Mouse (Mus musculus) brown adipose tissue, adult 24 weeks (tissue): Measurements from ENCODE around the gene Fbxl17. TPM values are rescaled to one million over a fixed set of nuclear protein-coding genes. Genes with fewer than 3 reads are reported as not detected.

Experiments used
- H3K27ac ChIP-seq: fragments of 200-500 bp; replicated peaks from 2 replicates; pipeline ENCODE4 v1.5.1; 2012; ENCODE audit warnings: low read depth, mild to moderate bottlenecking, low read length
- H3K4me1 ChIP-seq: fragments of 200-500 bp; 2 replicates; pipeline ENCODE4 v1.6.1; 2012; ENCODE audit warnings: low read length, mixed read lengths; ENCODE audit not compliant: control insufficient read depth, insufficient read depth, insufficient read length
- H3K4me3 ChIP-seq: fragments of 200-500 bp; 2 replicates; pipeline ENCODE4 v1.5.1; 2012; ENCODE audit warnings: low read depth, mild to moderate bottlenecking, low read length, moderate library complexity; ENCODE audit not compliant: insufficient read depth
- polyA plus RNA-seq: library from polyadenylated mRNA; stranded (reverse); fragments of >200 nt; gene quantifications from 2 replicates; pipeline ENCODE4 v1.2.4, GENCODE M21; 2012; ENCODE audit not compliant: missing spikeins, insufficient read depth, insufficient read length

The Fbxl17 gene
- polyA plus RNA-seq, 1 experiment = 9.7 TPM

GRCm38 (mm10) chr17:63434081-63434480 lies 65.7 kb downstream of the Fbxl17 start:
- Histone ChIP-seq H3K4me1 (0 out of 2 replicates have a peak, but pooled peaks cover 3% of the 10 kb centered on the region), H3K27ac (no peak overlapping the region), H3K4me3 (no peak overlapping the region)

GRCm38 (mm10) chr17:63431650-63432049 lies 68.2 kb downstream of the Fbxl17 start:
- Histone ChIP-seq H3K27ac (no peak overlapping the region), H3K4me1 (0 out of 2 replicates have a peak, but pooled peaks cover 3% of the 10 kb centered on the region), H3K4me3 (no peak overlapping the region)

- no peak overlapping the region for H3K4me3 ChIP-seq
- no peak overlapping the region for H3K27ac ChIP-seq
- H3K4me1 ChIP-seq = 0 out of 2 replicates have a peak, but pooled peaks cover 3% of the 10 kb centered on the region
These were observed 69.3 kb downstream of the Fbxl17 start for GRCm38 (mm10) chr17:63430395-63431075.

- Histone ChIP-seq H3K4me1 (no peaks in the 10 kb centered on the region; the same call in 1 of the 2 replicates), H3K27ac (no peak overlapping the region), H3K4me3 (no peak overlapping the region)
These were observed 76.0 kb downstream of the Fbxl17 start for GRCm38 (mm10) chr17:63423851-63424250.

- no peak overlapping the region for H3K27ac ChIP-seq
These were observed 77.1 kb downstream of the Fbxl17 start for GRCm38 (mm10) chr17:63422685-63423084.

GRCm38 (mm10) chr17:63421864-63422263 lies 78.0 kb downstream of the Fbxl17 start:
- Histone ChIP-seq H3K4me3 (no peak overlapping the region), H3K4me1 (no peaks in the 10 kb centered on the region; the same call in 1 of the 2 replicates), H3K27ac (no peak overlapping the region)

More at GRCm38 (mm10) chr17:63422685-63423084, 77.1 kb downstream of the Fbxl17 start:
- Histone ChIP-seq H3K4me1 (no peaks in the 10 kb centered on the region; the same call in 1 of the 2 replicates), H3K4me3 (no peak overlapping the region)

GRCm38 (mm10) chr17:63419503-63419902 lies 80.3 kb downstream of the Fbxl17 start:
- no peak overlapping the region for H3K4me3 ChIP-seq
- no peaks in the 10 kb centered on the region; the same call in 1 of the 2 replicates for H3K4me1 ChIP-seq
- no peak overlapping the region for H3K27ac ChIP-seq

GRCm38 (mm10) chr17:63413973-63414580 lies 85.7 kb downstream of the Fbxl17 start:
- no peak overlapping the region for H3K27ac ChIP-seq
- H3K4me1 ChIP-seq = no peaks in the 10 kb centered on the region
- H3K4me3 ChIP-seq = no peak overlapping the region

- H3K4me3 ChIP-seq = no peak overlapping the region
- no peak overlapping the region for H3K27ac ChIP-seq
- H3K4me1 ChIP-seq = no peaks in the 10 kb centered on the region
These were observed 88.3 kb downstream of the Fbxl17 start for GRCm38 (mm10) chr17:63411564-63411963.

GRCm38 (mm10) chr17:63410101-63410500 lies 89.7 kb downstream of the Fbxl17 start:
- peaks cover 5% of the 10 kb centered on the region; the same call in 1 of the 2 replicates for H3K4me1 ChIP-seq
- H3K27ac ChIP-seq = no peak overlapping the region
- H3K4me3 ChIP-seq = no peak overlapping the region

- Histone ChIP-seq H3K4me1 (peaks cover 23% of the 10 kb centered on the region), H3K4me3 (no peak overlapping the region)
These were observed 93.9 kb downstream of the Fbxl17 start for GRCm38 (mm10) chr17:63405955-63406354.

GRCm38 (mm10) chr17:63405471-63405870 lies 94.3 kb downstream of the Fbxl17 start:
- Histone ChIP-seq H3K4me3 (no peak overlapping the region), H3K27ac (no peak overlapping the region), H3K4me1 (peaks cover 25% of the 10 kb centered on the region)

More at GRCm38 (mm10) chr17:63405955-63406354, 93.9 kb downstream of the Fbxl17 start:
- no peak overlapping the region for H3K27ac ChIP-seq

GRCm38 (mm10) chr17:63404968-63405367 lies 94.8 kb downstream of the Fbxl17 start:
- H3K27ac ChIP-seq = no peak overlapping the region
- H3K4me1 ChIP-seq = peaks cover 25% of the 10 kb centered on the region
- no peak overlapping the region for H3K4me3 ChIP-seq

GRCm38 (mm10) chr17:63403801-63404415 lies 95.9 kb downstream of the Fbxl17 start:
- Histone ChIP-seq H3K4me1 (peaks cover 25% of the 10 kb centered on the region), H3K4me3 (no peak overlapping the region), H3K27ac (no peak overlapping the region)
